Mouse (Mus musculus) c-Kit-positive CD71-positive TER-119-negative erythroid progenitor cells, embryonic 14.5 days (primary cell): ENCODE results near the gene Olfr706.
"Not testable (repeated sequence)": the region's sequence is repeated elsewhere in the genome, so short reads cannot be mapped to it uniquely, and the experiment has no call there.

Experiments
- DNase-seq: peaks from one replicate; pipeline ENCODE4 v3.0.0-alpha.2; 2013; ENCODE audit warnings: low read depth

The Olfr706 gene

GRCm38 (mm10) chr7:106888062-106888461 is at the start of gene Olfr706:
Gene Olfr706, minus strand, starts transcription at chr7:106888162.
- DNase-seq, result no peak

DNA sequence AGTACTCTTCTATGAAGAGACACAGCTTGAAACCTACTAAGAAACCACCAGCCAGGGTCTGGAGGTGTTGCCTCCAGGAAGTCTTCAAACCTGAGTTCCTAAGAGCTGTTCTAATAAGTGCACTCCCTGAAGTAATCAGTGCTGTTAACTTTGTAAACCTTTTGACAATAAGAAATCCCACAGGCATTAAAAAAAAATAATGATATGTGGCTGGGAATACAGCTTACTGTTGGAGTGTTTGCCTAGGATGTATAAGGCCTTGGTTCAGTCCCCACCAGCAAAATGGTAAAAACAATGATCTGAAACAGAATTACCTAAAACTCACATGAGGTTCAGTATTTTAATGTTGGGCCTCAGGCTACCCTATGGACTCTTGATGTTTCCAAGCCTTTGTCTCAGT is 44.2 kb upstream of the Olfr706 start, which contains the start of gene Olfr709-ps1:
TSS of gene Olfr709-ps1 (minus strand) at position 101 of the 400 bp plus-strand sequence.
- DNase-seq, result no peak

GRCm38 (mm10) chr7:106920961-106921360 is 33.0 kb upstream of the Olfr706 start:
- DNase-seq, result not testable (repeated sequence)

GRCm38 (mm10) chr7:106907676-106908075 is 19.7 kb upstream of the Olfr706 start, which contains the start of gene Olfr1532-ps1:
Gene Olfr1532-ps1, plus strand, starts transcription at chr7:106908001.
- no peak for DNase-seq

GRCm38 (mm10) chr7:106901141-106901540 is 13.2 kb upstream of the Olfr706 start, which contains the start of gene Olfr707:
Gene Olfr707, minus strand, starts transcription at chr7:106901241.
- not testable (repeated sequence) for DNase-seq

DNA sequence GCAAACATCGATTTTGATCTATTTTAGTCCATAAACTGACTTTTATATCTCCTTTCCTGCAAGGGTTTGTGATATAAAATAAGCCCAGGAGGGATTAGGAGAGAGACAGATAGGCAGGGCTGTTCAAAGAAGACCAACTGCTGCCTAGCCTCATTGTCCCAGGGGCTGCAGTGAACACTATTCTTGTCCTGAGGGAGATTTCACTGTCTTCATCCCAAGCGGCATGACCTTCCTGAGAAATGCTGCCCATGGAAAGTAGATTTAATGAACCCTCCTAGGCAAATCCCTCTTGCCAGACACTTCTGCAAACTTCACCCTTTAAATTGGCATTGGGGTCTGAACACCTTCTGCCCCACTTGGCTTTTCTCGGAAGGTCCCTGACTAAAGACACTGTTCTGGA is 11.2 kb downstream of the Olfr706 start, which contains the start of gene Olfr705:
TSS of gene Olfr705 (minus strand) at position 101 of the 400 bp plus-strand sequence.
- DNase-seq, result no peak

DNA sequence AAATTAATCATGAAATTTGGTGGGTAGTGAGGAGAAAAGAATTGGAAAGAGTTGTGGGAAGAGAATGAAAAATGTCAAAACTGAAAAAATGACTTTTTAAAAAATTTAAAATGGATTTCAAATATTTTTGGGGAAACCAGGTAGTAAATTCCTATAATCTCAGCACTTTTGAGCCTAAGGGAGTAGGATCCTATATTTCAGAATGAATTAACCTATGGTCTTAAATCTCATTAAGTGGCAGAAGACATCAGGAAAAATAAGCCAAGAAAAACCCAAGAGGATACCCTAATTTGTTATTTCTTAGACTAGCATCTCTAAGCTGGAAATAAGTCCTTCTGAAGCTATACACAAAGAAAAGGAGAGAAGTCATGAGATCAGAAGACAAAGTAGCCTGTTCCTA is 25.1 kb downstream of the Olfr706 start, which contains the start of gene Olfr704:
TSS of gene Olfr704 (plus strand) at position 301 of the 400 bp plus-strand sequence.
- DNase-seq, result no peak

GRCm38 (mm10) chr7:106843060-106843459 is 44.9 kb downstream of the Olfr706 start, which contains the start of gene Olfr703:
Gene Olfr703, plus strand, starts transcription at chr7:106843360.
- no peak for DNase-seq

- DNase-seq, result no peak
These were observed 54.2 kb downstream of the Olfr706 start, which contains the start of gene Olfr702 for GRCm38 (mm10) chr7:106833793-106834192. Gene Olfr702, minus strand, starts transcription at chr7:106833893.
